Mouse (Mus musculus): ENCODE results near the gene Chmp3.

Gene Chmp3

DNA sequence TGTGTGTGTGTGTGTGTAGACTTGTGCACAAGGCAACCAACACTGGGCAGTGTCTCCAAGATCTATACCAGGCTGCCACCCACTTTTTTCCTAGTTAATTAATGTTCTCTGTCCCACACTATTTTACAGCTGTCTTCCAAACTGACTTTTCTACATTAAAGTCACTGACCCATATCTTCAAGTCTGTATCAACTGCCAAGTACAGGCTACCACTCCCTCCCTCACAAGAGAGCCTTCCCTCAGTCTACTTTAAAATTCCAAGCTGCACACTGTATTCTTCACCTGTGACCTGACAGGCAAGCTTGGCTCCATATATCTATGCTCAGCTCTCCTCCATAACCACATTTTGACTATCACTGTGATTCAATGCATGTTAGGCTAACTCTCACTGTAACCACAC, 69.6 kb downstream of the Chmp3 start:
- no peak for DNase-seq

DNA sequence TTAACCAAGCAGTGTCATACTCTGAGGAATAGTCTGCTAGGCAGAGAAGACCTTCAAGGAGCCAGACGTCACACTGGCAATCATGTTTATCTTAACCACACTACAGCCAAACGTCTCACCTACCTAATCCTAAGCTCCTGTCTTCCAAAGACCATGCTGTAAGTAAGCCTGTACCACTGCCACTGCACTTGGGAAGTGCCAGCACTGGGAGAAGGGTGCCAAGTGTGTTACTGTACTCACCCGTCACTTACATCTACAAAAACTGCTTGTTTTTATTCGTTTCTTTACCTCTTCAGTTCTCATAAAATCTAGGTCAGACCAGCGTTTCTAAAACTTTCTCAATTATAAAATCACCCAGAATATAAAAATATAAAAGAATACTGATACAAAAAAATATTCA, 73.4 kb downstream of the Chmp3 start:
- no peak for DNase-seq

- peak; percentile 14 for DNase-seq
Measured at GRCm38 (mm10) chr6:71621551-71621950, 78.0 kb downstream of the Chmp3 start.

DNA sequence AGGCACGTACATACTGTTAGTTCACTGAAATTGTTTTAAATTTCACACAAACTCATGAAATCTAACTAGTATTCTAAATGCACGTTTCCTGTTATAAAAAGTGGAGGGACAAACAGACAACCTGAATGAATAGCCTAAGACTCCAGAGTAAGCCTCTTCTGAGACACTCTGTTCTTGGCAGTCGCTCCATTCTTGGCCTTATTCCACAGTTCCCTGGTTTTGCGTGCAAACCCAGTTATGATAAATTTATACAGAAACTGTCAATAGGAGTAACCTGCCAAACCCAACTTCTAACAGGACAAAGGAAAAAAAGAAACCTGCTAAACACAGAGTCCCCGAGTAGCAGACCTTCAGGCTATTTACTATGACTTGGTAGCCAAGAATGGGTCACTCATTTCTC, 78.4 kb downstream of the Chmp3 start:
- DNase-seq, result peak; percentile 57

- DNase-seq, result no peak
Measured at GRCm38 (mm10) chr6:71624723-71625122, 81.1 kb downstream of the Chmp3 start.

DNA sequence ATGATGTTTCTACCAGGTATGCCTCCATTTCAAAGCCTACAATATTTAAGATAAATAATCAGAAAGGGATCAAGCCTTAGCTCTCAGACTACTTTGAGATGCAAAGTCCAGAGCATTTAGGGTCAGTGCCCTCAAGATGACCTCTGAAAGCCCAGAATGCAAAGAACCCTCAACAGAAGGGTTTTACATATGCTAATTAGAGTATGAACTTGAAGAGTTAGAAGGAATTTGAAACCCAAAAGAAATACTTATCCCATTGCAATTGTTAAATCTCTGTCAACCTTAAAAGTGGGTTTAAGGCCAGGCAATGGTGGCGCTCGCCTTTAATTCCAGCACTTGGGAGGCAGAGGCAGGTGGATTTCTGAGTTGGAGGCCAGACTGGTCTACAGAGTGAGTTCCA, 82.4 kb downstream of the Chmp3 start:
- no peak for DNase-seq

GRCm38 (mm10) chr6:71627325-71627724, 83.7 kb downstream of the Chmp3 start:
- no peak for DNase-seq

GRCm38 (mm10) chr6:71631196-71631595, 87.6 kb downstream of the Chmp3 start:
- no peak for DNase-seq

DNA sequence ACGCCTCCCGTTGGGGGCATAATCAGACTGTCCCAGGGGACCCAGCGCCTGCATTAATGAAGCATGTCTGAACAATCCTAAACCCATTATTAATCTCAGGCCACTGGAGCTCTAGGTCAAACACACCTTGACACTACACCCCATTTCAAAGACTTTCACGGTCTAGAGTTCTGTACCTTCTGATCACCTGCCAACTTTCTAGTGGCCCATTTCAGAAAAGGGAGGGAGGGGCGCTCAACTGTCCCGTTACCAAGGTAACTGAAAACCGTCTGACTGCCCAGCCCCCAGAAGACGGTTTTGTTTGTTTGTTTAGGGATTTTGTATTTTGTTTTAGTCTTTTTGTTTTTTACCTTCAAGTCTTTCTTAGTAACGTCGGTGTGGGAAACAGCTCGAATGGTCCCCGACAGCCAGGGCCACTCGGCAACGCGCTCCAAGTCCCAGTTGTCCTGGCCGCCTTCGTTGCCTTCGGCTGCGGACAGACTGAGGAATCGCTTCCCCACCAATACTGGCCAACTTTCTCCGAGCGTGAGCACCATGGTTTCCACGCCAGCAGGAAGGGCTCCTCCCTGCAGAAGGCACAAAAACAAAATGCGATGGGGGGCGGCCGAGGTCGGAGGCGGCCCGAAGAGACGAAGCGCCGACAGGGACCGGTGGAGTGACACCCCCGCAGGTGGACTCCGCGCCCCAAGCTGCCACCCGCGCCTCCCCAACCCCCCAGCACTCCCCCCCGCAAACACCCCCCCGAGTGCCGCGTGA, 88.3 kb downstream of the Chmp3 start:
- peak; percentile 62 for DNase-seq

Measured in lung, postnatal 36 days (tissue).